Mouse (Mus musculus): ENCODE data around the gene Slc22a27. TPM values are rescaled to one million over a fixed set of nuclear protein-coding genes. Genes with fewer than 3 reads are reported as not detected.
"Not testable (repeated sequence)": the region's sequence is repeated elsewhere in the genome, so short reads cannot be mapped to it uniquely, and the experiment has no call there.

Gene Slc22a27
- not detected in 2 replicates for total RNA-seq (2017)

DNA sequence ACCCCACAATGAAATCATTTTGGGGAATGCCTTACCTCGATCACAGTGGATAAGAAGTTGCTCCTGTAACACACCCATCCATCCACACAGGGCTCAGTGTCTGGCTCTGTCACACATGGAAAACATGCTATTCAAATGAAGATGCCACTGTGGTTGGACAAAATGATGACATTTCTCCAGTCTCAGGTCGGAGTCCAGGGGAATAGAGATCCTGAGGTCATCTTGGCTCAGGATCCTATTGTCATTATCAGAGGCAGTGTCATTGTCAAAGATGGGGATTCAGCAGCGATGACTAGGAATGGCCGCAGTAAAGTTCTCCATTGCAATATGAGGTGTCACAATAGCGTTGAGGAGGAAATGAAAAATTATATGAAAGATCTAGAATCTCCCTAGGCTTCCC is at the start of gene Slc22a27:
Gene Slc22a27 (minus strand): TSS at position 101 of the 400 bp plus-strand sequence.
- ATAC-seq (ENCODE audit: extremely low read depth, insufficient number of reproducible peaks, low FRiP score, poor library complexity, severe bottlenecking), result not testable (repeated sequence)

DNA sequence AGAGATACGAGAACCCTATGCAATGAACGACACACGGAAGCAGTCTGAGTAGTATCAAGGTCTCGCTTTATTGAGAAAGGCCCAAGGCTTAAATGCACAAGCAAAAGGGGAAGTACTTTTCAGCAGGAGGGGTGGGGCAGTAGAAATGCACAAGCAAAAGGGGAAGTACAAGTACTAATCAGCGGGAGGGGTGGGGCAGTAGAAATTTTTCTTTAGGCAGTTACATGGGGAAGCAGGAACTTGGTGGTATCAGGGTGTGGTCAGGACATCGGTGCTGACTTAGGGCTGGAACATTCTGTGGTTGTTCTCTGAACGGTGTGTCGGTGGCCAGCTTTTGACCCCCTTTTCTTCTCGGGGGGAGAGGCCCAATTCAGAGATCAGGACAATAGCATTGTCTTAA is 45.8 kb upstream of the Slc22a27 start:
- ATAC-seq (ENCODE audit: extremely low read depth, insufficient number of reproducible peaks, low FRiP score, poor library complexity, severe bottlenecking), result not testable (repeated sequence)

DNA sequence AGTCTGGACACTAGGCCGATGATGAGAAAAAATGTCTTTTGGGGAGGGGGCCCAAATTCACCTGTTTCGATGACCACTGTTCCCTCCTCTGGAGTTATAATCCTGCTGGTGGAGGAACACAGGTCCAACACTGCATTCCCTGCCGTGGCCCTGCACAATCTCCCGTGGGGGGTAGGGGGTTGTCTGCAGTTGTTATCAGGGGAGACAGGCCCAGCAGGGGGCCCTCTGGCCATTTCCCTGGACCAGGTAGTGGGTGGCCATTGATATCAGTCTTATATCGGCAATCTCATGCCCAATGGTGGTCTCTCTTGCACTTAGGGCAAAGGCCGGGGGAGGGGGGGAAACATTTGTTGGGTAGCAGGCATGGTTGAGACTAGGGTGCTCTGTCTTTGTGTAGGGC is 43.3 kb upstream of the Slc22a27 start:
- ATAC-seq (ENCODE audit: extremely low read depth, insufficient number of reproducible peaks, low FRiP score, poor library complexity, severe bottlenecking), result not testable (repeated sequence)

DNA sequence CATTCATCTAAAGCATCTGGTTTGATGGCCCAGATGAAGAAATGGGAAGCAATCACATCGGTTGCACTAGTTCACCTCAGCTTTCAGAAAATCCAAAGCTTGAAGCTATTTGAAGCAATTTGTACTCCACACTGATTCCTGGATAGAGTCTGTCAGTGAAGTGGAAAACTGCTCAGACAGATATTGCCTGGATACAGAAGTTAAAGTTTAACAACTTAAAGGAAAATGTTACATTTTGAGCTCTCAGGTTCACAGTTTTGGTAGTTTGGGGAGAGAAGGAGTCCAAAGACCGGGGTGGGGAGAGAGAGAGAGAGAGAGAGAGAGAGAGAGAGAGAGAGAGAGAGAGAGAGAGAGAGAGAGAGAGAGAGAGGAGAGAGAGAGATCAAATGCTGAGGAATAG is 2.9 kb upstream of the Slc22a27 start:
- no peak for ATAC-seq (ENCODE audit: extremely low read depth, insufficient number of reproducible peaks, low FRiP score, poor library complexity, severe bottlenecking)

DNA sequence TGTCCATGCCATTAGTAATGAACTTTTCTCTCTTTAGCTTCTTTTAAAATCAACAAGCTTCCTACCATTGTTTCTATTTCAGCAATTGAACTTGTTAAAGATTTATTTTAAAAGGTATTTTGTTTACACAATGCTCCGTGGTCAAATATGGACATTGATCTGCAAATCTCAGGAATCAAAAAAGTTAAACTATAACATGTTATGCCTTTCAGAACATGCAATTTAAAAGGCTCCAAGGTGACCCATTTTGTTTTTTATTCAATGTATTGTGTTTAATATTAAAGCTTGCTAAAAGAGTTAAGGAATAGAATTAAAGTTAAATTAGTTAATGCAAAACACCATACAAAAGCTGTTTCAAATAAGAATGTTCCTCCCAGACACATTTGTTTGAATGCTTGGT is 723 bp upstream of the Slc22a27 start:
- not testable (repeated sequence) for ATAC-seq (ENCODE audit: extremely low read depth, insufficient number of reproducible peaks, low FRiP score, poor library complexity, severe bottlenecking)

DNA sequence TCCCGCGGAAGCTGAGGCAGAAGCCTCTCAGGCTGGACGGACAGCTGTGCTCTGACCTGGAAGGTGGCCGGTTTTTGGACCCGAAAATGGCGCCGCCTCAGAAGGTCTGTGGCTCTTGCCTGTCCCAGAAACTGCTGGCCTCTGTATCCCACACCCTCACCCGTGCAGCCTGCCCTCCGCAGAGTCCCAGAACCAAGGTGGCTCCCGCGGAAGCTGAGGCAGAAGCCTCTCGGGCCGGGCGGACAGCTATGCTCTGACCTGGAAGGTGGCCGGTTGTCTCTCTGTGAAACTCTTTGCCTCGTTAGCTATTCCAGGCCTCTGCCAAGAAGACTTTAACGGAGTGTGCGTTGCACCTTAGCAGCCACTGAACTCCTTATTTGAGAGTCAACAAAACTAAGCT is 26.4 kb downstream of the Slc22a27 start:
- ATAC-seq (ENCODE audit: extremely low read depth, insufficient number of reproducible peaks, low FRiP score, poor library complexity, severe bottlenecking), result not testable (repeated sequence)

DNA sequence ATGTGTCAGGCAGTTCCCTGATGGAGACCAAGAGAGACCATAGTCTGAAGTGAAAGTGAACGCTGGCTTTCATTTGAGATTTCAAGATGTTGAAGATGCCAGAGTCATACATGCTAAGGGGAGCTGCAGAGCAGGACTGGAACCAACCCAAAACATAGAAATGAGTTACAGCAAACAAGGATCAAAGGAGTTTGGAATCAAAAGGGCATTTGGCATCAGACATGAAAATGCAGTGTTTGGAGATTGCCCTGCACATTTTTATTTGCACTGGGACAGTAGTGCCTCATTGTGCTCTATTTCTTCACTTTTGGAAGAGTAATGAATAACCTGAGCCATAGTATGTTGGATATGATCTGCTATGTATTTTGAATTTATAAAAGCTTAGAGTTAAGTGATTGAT is 89.2 kb downstream of the Slc22a27 start:
- ATAC-seq (ENCODE audit: extremely low read depth, insufficient number of reproducible peaks, low FRiP score, poor library complexity, severe bottlenecking), result no peak

DNA sequence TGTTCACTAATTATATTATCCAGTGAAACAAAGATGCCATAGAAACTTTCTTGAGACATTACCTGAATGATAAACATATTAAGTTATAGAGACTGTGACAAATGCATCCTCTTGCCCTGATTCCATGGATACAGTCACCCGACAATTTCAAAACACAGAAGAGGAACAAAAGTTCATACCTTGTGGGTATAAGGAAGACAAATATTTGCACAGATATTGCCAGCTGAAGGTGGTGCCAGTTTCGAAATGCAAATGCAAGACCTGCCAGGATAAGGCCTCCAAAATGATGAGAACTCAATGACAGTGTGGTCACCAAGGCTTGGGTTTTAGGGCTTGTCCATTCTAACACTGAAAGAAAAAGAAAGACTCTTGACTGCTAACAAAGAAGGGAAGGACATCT is 136.0 kb downstream of the Slc22a27 start:
- no peak for ATAC-seq (ENCODE audit: extremely low read depth, insufficient number of reproducible peaks, low FRiP score, poor library complexity, severe bottlenecking)

Other genes with a start within 250 kb of the Slc22a27 start
- not detected in 2 replicates for gene Slc22a26, start 163.4 kb downstream of the Slc22a27 start, total RNA-seq (2017)
- not detected in 2 replicates for gene Slc22a28, start 166.0 kb upstream of the Slc22a27 start, total RNA-seq (2017)

Measured in neutrophil, adult 5-6 weeks (primary cell).